Mouse (Mus musculus) ES-E14 (cell line): ENCODE data around the gene Bmper.

Experiments used
- HCFC1 ChIP-seq: IDR thresholded peaks from 2 replicates; pipeline ENCODE4 v1.6.1; 2012; ENCODE audit warnings: low read length, inconsistent platforms, borderline replicate concordance; ENCODE audit not compliant: insufficient read depth
- MAFK ChIP-seq: IDR thresholded peaks from 2 replicates; pipeline ENCODE4 v1.6.1; 2014; ENCODE audit warnings: mild to moderate bottlenecking, low read depth, low read length, inconsistent platforms; ENCODE audit not compliant: insufficient read depth
- ZC3H11A ChIP-seq: IDR thresholded peaks from 2 replicates; pipeline ENCODE4 v1.6.1; 2012; ENCODE audit warnings: low read depth, mild to moderate bottlenecking, inconsistent platforms, low read length, borderline replicate concordance

GRCm38 (mm10) chr9:23306226-23306625, 83.3 kb downstream of the Bmper start:
- no peak for TF ChIP-seq MAFK
- TF ChIP-seq ZC3H11A, result no peak
- no peak for TF ChIP-seq HCFC1
